Mouse (Mus musculus) liver, embryonic 14.5 days (tissue): ENCODE data around the gene Plekha5.

Experiments used
- CTCF ChIP-seq: IDR thresholded peaks from 2 replicates; pipeline ENCODE4 v1.5.1; 2016; ENCODE audit warnings: antibody characterized with exemption, low read depth, control low read depth
- EP300 ChIP-seq: IDR thresholded peaks from 2 replicates; pipeline ENCODE4 v1.6.1; 2016; ENCODE audit warnings: antibody characterized with exemption, low read depth

- TF ChIP-seq CTCF (no peak), EP300 (no peak)
Observed at GRCm38 (mm10) chr6:140454388-140454787, 30.5 kb downstream of the Plekha5 start.
